19 mouse cellular contexts compared by ENCODE assay signal in genomic region chr11:69918118-69918517, GRCm38 (mm10). TPM values are rescaled to one million over a fixed set of nuclear protein-coding genes. Genes with fewer than 3 reads are reported as not detected.
DNase-seq lines count a peak whose midpoint lies in the region; ATAC-seq and TF ChIP-seq lines count a peak whose summit lies in the region.
"Had no signal": no experiment of that assay in that cellular context is flagged by ENCODE, and none has a peak within 500 bp of the region (broad histone marks: within the 10 kb centered on the region; RNA-seq: fewer than 3 reads in every experiment).

No protein-coding gene starts in this region.

- peaks cover 51% of the 10 kb centered on the region for H3K4me1 ChIP-seq in liver, embryonic 11.5 days (replicated peaks; ENCODE audit: control insufficient read depth, insufficient read depth, low read length)
- peaks cover 43% of the 10 kb centered on the region for H3K4me1 ChIP-seq in embryonic facial prominence, embryonic 15.5 days
- H3K4me1 ChIP-seq in liver, postnatal 0 days (ENCODE audit: insufficient read depth), result peaks cover 64% of the 10 kb centered on the region

- H3K4me3 ChIP-seq in liver, embryonic 11.5 days (ENCODE audit: low read depth, low read length), result peak overlapping the region; percentile 92; the same call in 1 of the 2 replicates
- 0 out of 2 replicates have a peak overlapping the region, but pooled peaks have one; percentile 1 for H3K4me3 ChIP-seq in embryonic facial prominence, embryonic 15.5 days (replicated peaks)
- no peak overlapping the region for H3K4me3 ChIP-seq in liver, postnatal 0 days (ENCODE audit: low read depth, low read length)
- H3K4me3 ChIP-seq: heart, embryonic 15.5 days; neural tube, embryonic 12.5 days had no signal

- H3K4me2 ChIP-seq in liver, embryonic 11.5 days, result peak overlapping the region; percentile 96
- no peak overlapping the region for H3K4me2 ChIP-seq in embryonic facial prominence, embryonic 15.5 days (replicated peaks)
- 0 out of 2 replicates have a peak overlapping the region, but pooled peaks have one; percentile 99 for H3K4me2 ChIP-seq in liver, postnatal 0 days (ENCODE audit: low read depth, low read length)

- no peaks in the 10 kb centered on the region for H3K9me3 ChIP-seq in liver, embryonic 11.5 days (ENCODE audit: control insufficient read depth, low read length)
- H3K9me3 ChIP-seq in embryonic facial prominence, embryonic 15.5 days (replicated peaks), result no peaks in the 10 kb centered on the region
- H3K9me3 ChIP-seq in liver, postnatal 0 days (ENCODE audit: low read length), result no peaks in the 10 kb centered on the region
- H3K9me3 ChIP-seq: heart, embryonic 15.5 days; neural tube, embryonic 12.5 days had no signal

- TF ChIP-seq CTCF in liver, postnatal 0 days (IDR thresholded peaks at IDR 0.05; ENCODE audit: low read depth), result no peak

- H3K9ac ChIP-seq in liver, embryonic 11.5 days (ENCODE audit: low read depth, low read length), result no peak overlapping the region
- H3K9ac ChIP-seq in embryonic facial prominence, embryonic 15.5 days, result no peak overlapping the region
- no peak overlapping the region for H3K9ac ChIP-seq in liver, postnatal 0 days (replicated peaks)
- H3K9ac ChIP-seq: forebrain, postnatal 0 days; heart, embryonic 15.5 days had no signal

- intact Hi-C loops in left cerebral cortex, postnatal 36 days (cut with DNase I), result no loop called here

- DNase-seq in cerebellum, adult 9-10 months, result peak; percentile 30
- no peak for DNase-seq in cerebellum, postnatal 25 days
- DNase-seq in liver, embryonic 11.5 days (ENCODE audit: low spot score), result no peak
- DNase-seq in liver, result no peak
- peak; percentile 11 for DNase-seq in liver, postnatal 0 days
- DNase-seq in embryo, embryonic 10.5 days (ENCODE audit: low spot score), result no peak
- DNase-seq in left cerebral cortex, postnatal 36 days (ENCODE audit: low spot score in 2 of 2), result no peak
- DNase-seq: adrenal gland, postnatal 36 days; cerebellum, adult 18-20 months; forebrain, postnatal 0 days; heart, postnatal 4 days; lung, adult 2 months; thymus, postnatal 36 days had no signal

- H3K27me3 ChIP-seq in liver, embryonic 11.5 days (replicated peaks; ENCODE audit: control insufficient read depth, insufficient read depth, low read length), result no peaks in the 10 kb centered on the region
- no peaks in the 10 kb centered on the region for H3K27me3 ChIP-seq in embryonic facial prominence, embryonic 15.5 days
- H3K27me3 ChIP-seq in liver, postnatal 0 days (ENCODE audit: insufficient read depth, low read length), result no peaks in the 10 kb centered on the region
- H3K27me3 ChIP-seq: heart, embryonic 15.5 days; neural tube, embryonic 12.5 days had no signal

- WGBS in liver, embryonic 11.5 days, result 75% methylated on average over 5 of the region's 5 CpGs
- 82% methylated on average over 5 of the region's 5 CpGs for WGBS in embryonic facial prominence, embryonic 15.5 days
- WGBS in liver, postnatal 0 days (ENCODE audit: insufficient replicate concordance), result 72% methylated on average over 5 of the region's 5 CpGs

- peaks cover 40% of the 10 kb centered on the region for H3K36me3 ChIP-seq in liver, embryonic 11.5 days (ENCODE audit: control insufficient read depth, insufficient read depth, low read length)
- H3K36me3 ChIP-seq in embryonic facial prominence, embryonic 15.5 days, result peaks cover 47% of the 10 kb centered on the region
- peaks cover 41% of the 10 kb centered on the region for H3K36me3 ChIP-seq in liver, postnatal 0 days (replicated peaks; ENCODE audit: insufficient read depth, low read length)

- peak overlapping the region; percentile 42; the same call in 1 of the 2 replicates for H3K27ac ChIP-seq in liver, embryonic 11.5 days (ENCODE audit: low read depth, low read length)
- H3K27ac ChIP-seq in embryonic facial prominence, embryonic 15.5 days (replicated peaks), result no peak overlapping the region
- peak overlapping the region; percentile 35; the same call in 1 of the 2 replicates for H3K27ac ChIP-seq in liver, postnatal 0 days (ENCODE audit: low read depth)
- H3K27ac ChIP-seq: hindbrain, postnatal 0 days; kidney, postnatal 0 days; neural tube, embryonic 12.5 days had no signal

- no peak for TF ChIP-seq EP300 in liver, postnatal 0 days (IDR thresholded peaks at IDR 0.05; ENCODE audit: low read depth)

- ATAC-seq in liver, embryonic 11.5 days (replicated peaks; ENCODE audit: low FRiP score), result no peak
- no peak for ATAC-seq in embryonic facial prominence, embryonic 15.5 days (ENCODE audit: insufficient number of reproducible peaks, low FRiP score, low TSS enrichment, low read depth)
- ATAC-seq in liver, postnatal 0 days, result no peak
- ATAC-seq: forebrain, postnatal 0 days; hindbrain, postnatal 0 days; intestine, postnatal 0 days had no signal

RNA-seq across cellular contexts. Expression of gene Eif5a, which starts 3.6 kb away (rescaled TPM):
- polyA plus RNA-seq in liver, embryonic 11.5 days (2014; fragmentation: Nextera tagmentation; extraction: Ambion mirVana), result 2,995 and 3,090 TPM in 2 replicates
- 1,531 and 1,570 TPM in 2 replicates for polyA plus RNA-seq in embryonic facial prominence, embryonic 15.5 days (2015; fragmentation: Nextera tagmentation; extraction: Ambion mirVana)
- 872 and 914 TPM in 2 replicates for polyA plus RNA-seq in liver, postnatal 0 days (2015; fragmentation: Nextera tagmentation; extraction: Ambion mirVana)
- 100 to 1,000 TPM; 406 to 453 TPM for total RNA-seq in left cerebral cortex, postnatal 36 days (2021)

RNA-seq across cellular contexts. Expression of gene Gps2, which starts 4.4 kb away (rescaled TPM):
- polyA plus RNA-seq in liver, embryonic 11.5 days (2014; fragmentation: Nextera tagmentation; extraction: Ambion mirVana), result 121 and 130 TPM in 2 replicates
- 84.5 and 85.1 TPM in 2 replicates for polyA plus RNA-seq in embryonic facial prominence, embryonic 15.5 days (2015; fragmentation: Nextera tagmentation; extraction: Ambion mirVana)
- 46.1 and 48.9 TPM in 2 replicates for polyA plus RNA-seq in liver, postnatal 0 days (2015; fragmentation: Nextera tagmentation; extraction: Ambion mirVana)
- 10 to 100 TPM; 25.9 to 32.4 TPM for total RNA-seq in left cerebral cortex, postnatal 36 days (2021)

RNA-seq across cellular contexts. Expression of gene Neurl4, which starts 17.2 kb away (rescaled TPM):
- polyA plus RNA-seq in liver, embryonic 11.5 days (2014; fragmentation: Nextera tagmentation; extraction: Ambion mirVana), result 9.5 and 10.5 TPM in 2 replicates
- 7.8 and 8.5 TPM in 2 replicates for polyA plus RNA-seq in embryonic facial prominence, embryonic 15.5 days (2015; fragmentation: Nextera tagmentation; extraction: Ambion mirVana)
- 1.0 and 1.4 TPM in 2 replicates for polyA plus RNA-seq in liver, postnatal 0 days (2015; fragmentation: Nextera tagmentation; extraction: Ambion mirVana)
- 100 to 1,000 TPM; 114 to 121 TPM for total RNA-seq in left cerebral cortex, postnatal 36 days (2021)

RNA-seq across cellular contexts. Expression of gene 2810408A11Rik, which starts 17.3 kb away (rescaled TPM):
- 3.2 and 4.0 TPM in 2 replicates for polyA plus RNA-seq in liver, embryonic 11.5 days (2014; fragmentation: Nextera tagmentation; extraction: Ambion mirVana)
- 8.7 and 9.4 TPM in 2 replicates for polyA plus RNA-seq in embryonic facial prominence, embryonic 15.5 days (2015; fragmentation: Nextera tagmentation; extraction: Ambion mirVana)
- 0.90 and 1.2 TPM in 2 replicates for polyA plus RNA-seq in liver, postnatal 0 days (2015; fragmentation: Nextera tagmentation; extraction: Ambion mirVana)
- total RNA-seq in left cerebral cortex, postnatal 36 days (2021), result under 1 TPM in 1 of 2 experiments, not detected in 1; 0.64 TPM

RNA-seq across cellular contexts. Expression of gene Ybx2, which starts 17.5 kb away (rescaled TPM):
- 1.3 and 1.7 TPM in 2 replicates for polyA plus RNA-seq in liver, embryonic 11.5 days (2014; fragmentation: Nextera tagmentation; extraction: Ambion mirVana)
- 2.7 and 6.2 TPM in 2 replicates for polyA plus RNA-seq in embryonic facial prominence, embryonic 15.5 days (2015; fragmentation: Nextera tagmentation; extraction: Ambion mirVana)
- polyA plus RNA-seq in liver, postnatal 0 days (2015; fragmentation: Nextera tagmentation; extraction: Ambion mirVana), result not detected in 2 replicates
- total RNA-seq in left cerebral cortex, postnatal 36 days (2021), result 10 to 100 TPM in 1 of 2 experiments, 1 to 10 TPM in 1; 4.6 to 14.7 TPM

Comparison
In these comparisons a context has a peak if more than half of its experiments do, and no peak if none do; other contexts are left out.
1. DNase-seq: peak in cerebellum, adult 9-10 months (single experiment) and liver, postnatal 0 days (single experiment); none in cerebellum, postnatal 25 days (0 of 2), liver, embryonic 11.5 days (single experiment), liver (single experiment), embryo, embryonic 10.5 days (single experiment) and left cerebral cortex, postnatal 36 days (0 of 2).